Mouse (Mus musculus): ENCODE measurements around the gene Zscan29.

Zscan29 gene

DNA sequence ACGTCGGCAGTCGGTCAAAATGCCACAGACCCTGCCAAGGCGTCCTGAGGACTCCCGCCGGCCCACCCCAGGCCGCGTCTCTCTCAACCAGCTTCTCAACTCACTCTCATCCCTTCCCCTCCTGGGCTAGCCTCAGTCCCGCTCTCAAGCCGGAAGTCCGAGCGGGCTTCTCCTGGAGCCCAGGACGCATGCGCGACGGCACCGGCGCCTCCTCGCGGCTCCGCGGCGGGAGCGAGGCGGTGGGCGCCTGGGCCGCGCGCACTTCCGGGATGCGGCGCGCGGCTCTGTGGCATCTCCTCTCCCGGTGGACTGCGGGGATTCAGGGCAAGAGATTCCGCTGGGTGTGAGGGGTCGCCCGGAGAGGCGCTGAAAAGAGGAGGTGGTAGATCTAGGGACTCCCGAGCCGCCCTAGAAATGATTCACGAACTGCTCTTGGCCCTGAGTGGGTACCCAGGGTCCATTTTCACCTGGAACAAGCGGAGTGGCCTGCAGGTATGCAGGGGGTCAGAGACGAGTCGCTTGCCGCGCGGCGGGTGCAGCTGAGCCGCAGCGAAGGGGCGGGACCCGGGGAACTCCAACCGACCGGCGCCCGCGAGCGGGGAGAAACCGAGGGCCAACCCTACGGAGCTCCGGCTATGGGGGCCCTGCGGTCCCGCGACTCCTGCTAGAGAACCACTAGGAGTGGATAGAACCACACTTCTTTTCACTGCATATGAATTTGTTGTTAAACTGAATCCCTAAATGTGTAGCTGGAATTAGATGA lies at the start of gene Zscan29:
Zscan29 (minus strand) TSS at position 146 of the 763 bp plus-strand sequence.
- peak; percentile 82 for DNase-seq (ENCODE audit: low spot score)

DNA sequence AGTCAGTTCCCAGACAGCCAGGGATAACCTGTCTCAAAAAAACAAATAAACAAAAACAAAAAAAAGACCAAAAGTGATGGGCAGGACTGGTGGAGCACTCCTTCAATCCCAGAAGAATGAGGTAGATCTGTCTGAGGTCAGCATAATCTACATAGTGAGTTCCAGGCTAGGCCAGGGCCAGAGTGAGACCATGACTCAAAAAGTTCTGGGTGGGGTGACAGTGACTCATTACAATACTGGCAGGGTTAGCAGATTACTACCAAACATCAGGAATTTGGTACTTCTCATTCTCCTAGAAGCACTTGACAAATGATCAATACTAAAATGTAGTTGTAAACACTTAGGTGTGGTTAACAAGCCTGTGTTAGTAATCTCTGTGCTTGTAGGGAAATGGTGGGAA lies 49.1 kb upstream of the Zscan29 start:
- no peak for DNase-seq (ENCODE audit: low spot score)

GRCm38 (mm10) chr2:121219177-121219576 lies 48.3 kb upstream of the Zscan29 start:
- no peak for DNase-seq (ENCODE audit: low spot score)

- no peak for DNase-seq (ENCODE audit: low spot score)
These were observed 43.6 kb upstream of the Zscan29 start for GRCm38 (mm10) chr2:121214491-121214890.

DNA sequence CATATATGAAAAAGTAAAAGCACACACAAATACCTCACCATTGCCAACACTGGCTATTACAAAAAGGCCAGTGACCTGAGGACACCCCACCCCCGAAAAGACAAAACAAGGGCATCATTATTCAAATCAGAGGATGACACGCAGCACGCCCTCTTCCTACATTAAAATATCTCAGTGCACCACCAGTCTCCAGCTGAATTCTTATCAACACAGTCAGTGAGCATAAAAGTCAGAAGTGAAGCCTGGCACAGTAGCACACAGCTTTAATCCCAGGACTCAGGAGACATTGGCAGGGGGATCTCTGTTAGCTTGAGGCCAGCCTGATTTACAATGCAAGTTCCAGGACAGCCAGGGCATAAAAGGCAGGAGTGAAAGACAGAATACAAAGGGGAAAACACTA lies 35.6 kb upstream of the Zscan29 start:
- DNase-seq (ENCODE audit: low spot score), result no peak

GRCm38 (mm10) chr2:121204276-121204675 lies 33.4 kb upstream of the Zscan29 start:
- DNase-seq (ENCODE audit: low spot score), result no peak

GRCm38 (mm10) chr2:121195466-121195865 lies 24.5 kb upstream of the Zscan29 start:
- no peak for DNase-seq (ENCODE audit: low spot score)

GRCm38 (mm10) chr2:121188530-121188929 lies 17.6 kb upstream of the Zscan29 start:
- DNase-seq (ENCODE audit: low spot score), result no peak

- no peak for DNase-seq (ENCODE audit: low spot score)
These were observed 13.2 kb upstream of the Zscan29 start for GRCm38 (mm10) chr2:121184142-121184541.

DNA sequence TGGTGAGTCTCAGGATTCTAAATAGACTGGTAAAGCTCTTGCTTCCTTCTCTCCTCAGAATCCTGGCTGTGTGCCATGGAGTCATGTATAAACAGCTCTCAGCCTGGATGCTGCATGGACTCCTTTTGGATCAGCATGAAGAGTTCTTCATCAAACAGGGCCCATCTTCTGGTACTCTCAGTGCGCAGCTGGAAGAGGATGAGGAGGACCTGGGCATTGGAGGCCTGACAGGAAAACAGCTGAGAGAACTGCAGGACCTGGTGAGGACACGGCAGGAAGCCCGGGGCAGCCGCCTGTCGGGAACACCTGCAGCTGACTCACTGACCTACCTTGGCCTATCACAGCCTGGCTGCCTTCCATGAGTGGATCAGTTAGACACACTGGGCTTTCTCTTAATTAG lies 12.5 kb upstream of the Zscan29 start:
- no peak for DNase-seq (ENCODE audit: low spot score)

DNA sequence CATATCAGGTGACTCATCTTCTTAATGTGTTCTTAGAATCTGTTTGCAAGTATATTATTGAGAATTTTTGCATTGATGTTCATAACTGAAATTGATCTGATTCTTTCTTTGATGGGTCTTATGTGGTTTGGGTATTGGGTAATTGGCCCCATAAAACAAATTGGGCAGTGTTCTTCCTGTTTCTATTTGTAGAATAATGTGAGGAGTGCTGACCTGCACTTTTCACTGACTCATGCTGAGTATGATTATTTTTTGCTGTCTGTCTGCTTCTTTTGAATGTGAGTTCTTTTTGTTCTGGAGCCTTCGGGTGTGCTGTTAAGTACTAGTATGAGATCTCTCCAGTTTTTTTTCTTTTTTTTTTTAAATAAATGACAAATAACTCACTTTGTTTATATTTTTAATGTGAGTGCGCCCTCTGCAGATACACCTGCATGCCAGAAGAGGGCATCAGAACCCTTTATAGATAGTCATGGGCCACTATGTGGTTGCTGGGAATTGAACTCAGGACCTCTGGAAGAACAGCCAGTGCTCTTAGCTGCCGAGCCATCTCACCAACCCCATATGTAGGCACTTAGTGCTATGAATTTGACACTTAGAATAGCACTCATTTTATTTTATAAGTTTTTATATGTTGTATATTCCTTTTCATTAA lies 8.0 kb upstream of the Zscan29 start:
- DNase-seq (ENCODE audit: low spot score), result no peak

DNA sequence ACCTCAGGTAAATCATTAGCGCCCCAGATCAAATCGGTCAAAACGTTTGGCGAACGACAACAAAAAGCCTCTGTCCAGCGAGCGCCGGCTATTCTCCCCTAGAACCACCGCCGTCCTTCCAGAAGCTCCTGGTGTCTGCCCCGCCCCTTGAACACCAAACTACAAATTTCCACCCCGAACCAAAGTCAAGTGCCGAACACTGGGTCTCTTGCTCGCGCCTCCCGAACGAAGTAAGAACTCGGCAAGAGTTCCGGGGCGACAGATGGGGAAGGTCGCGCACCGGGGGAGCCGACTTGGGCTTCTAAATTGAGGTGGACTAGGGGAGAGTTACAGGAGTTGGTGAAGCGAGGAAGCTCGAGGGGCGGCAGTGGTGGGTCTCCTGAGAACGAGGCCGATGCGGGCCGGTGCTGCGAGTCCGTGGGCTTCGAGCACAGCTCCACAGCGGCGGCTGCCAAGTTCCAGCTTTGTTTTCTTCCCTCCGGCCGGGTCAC lies 399 bp downstream of the Zscan29 start, which contains the start of gene Tubgcp4:
Tubgcp4 (plus strand) TSS at position 174 of the 491 bp plus-strand sequence.
- peak; percentile 18 for DNase-seq (ENCODE audit: low spot score)

DNA sequence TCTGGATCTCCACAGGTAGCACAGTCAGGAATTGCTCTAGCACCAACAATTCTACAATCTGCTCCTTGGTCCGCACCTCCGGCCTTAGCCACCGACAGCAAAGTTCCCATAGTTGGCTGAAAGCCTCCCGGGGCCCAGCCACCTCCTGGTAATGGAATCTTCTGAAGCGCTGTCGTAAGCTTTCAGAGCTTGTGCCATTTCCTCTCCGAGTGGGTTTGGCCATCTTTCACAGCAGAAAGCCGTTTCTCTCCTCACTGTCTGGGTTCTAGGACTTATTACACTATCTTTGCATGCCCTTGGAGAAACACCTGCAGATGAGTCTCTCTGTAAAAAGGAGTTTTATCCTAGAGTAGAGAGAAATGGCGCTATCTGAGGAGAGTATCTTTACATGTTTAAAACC lies 1.0 kb downstream of the Zscan29 start:
- DNase-seq (ENCODE audit: low spot score), result no peak

DNA sequence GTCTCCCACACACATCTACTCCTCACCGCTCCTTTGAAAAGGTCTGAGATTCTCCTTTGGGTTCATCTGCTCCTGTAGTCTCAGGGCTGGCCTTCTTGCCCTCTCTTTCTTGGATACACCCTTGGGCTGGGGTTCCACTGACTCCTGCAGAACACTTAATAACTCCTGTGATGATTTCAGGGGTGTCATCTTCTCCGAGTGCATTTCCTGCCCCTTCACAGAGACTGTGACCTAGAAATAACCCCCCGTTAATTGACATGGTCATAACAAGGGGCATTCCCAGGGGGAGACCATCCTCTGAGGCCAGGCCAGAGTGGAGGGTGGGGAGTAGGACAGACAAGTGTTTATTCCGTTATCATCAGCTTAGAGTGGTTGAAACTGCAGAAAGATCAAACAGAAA lies 1.8 kb downstream of the Zscan29 start:
- DNase-seq (ENCODE audit: low spot score), result no peak

GRCm38 (mm10) chr2:121153100-121153499 lies 17.8 kb downstream of the Zscan29 start:
- DNase-seq (ENCODE audit: low spot score), result no peak

GRCm38 (mm10) chr2:121149679-121150078 lies 21.2 kb downstream of the Zscan29 start:
- no peak for DNase-seq (ENCODE audit: low spot score)

DNA sequence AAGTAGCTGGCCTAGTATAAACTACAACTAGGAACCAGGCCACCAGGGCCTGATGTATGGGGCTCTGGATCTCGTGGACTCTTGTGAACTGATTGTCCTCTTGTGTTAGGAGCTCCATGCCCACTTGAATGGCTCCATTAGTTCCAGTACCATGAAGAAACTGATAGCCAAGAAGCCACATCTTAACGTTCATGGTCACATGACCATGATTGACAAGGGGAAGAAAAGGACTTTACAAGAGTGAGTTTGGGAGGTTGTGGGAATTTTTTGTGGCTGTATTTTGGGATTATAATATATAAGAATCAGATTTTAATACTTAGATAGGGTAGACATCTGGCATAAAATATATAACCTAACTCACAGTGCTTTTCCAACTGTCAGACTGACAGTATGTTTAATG lies 28.5 kb downstream of the Zscan29 start:
- DNase-seq (ENCODE audit: low spot score), result no peak

DNA sequence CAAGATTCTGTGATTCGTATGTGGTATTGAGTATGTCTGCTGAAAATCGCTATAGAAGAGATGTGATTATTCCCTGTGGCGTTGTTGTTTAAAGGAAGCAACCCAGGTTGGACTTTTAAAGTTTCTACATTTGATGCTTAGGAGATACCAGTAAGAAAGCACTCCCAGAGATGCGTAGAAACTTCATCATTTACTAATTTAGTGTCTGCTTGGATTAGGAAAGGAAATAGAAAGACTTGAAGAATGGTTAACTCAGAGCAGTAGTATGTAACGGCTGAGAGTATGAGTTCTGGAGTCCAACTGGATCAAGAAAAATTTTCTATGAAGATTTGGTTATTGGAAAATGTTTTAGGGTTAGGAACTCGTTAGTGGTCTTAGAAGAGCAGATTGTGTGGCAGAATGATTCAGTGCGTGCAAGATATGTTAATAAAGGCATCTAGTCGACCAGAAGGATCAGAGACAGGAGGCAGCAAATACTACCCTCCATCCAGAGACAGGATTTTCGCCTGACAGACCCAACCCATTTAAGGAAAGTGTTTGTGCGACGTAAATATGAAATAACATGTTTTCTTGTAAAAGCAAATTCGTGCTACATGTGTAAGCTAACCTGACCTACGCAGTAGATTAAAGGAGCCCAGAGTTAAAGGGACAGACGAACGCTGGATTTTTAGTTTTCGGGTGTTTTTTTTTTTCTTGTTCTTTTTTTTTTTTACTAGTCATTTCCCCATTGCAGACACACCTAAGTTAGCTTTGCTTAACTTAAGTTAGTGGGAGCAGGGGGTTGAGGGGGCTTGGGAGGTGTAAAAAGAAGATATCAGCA lies 29.5 kb downstream of the Zscan29 start:
- no peak for DNase-seq (ENCODE audit: low spot score)

DNA sequence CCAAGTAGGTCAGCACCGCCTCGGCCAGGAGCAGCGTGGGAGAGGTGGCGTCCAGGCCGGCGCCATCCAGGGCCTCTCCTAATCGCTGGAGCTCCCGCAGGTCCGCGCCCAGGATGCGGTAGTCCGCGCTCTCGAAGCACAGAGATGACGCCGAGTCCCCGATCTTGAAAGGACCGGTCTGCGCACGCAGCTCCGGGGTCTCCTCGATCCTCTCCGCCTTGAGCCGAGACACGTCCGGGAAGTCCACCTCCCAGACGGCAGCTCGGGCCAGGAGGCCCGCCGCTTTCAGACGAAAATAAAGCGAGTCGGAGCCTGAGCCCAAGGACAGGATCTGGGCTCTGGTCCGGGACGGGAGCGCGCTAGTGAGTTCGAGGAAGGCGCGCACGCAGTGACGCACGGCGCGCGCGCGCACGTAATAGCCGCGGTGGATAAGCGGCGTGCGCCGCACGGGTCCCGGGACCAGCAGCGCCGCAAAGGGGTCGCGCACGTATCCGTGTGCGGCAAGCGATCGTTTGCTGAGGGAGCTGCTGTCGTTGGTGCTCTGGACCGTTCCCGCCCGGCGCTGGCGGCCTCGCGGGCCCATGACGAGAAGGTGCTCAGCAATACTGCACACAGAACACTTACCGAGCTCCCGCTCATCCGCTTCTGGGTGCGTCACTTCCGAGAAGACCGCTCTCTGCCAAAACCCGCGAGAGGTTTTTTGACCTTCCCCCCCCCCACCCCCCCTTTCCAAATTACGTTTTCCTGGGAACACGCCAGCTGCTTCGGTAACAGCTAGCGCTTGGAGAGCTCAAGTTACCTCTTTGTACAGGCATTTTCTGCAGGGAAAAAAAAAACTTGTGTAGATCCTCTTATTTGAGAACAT lies 30.7 kb downstream of the Zscan29 start, which contains the start of the genes Adal and Lcmt2:
Adal (plus strand) TSS at position 411 of the 865 bp plus-strand sequence.
Lcmt2 (minus strand) TSS at position 636 of the 865 bp plus-strand sequence.
- DNase-seq (ENCODE audit: low spot score), result peak; percentile 92

DNA sequence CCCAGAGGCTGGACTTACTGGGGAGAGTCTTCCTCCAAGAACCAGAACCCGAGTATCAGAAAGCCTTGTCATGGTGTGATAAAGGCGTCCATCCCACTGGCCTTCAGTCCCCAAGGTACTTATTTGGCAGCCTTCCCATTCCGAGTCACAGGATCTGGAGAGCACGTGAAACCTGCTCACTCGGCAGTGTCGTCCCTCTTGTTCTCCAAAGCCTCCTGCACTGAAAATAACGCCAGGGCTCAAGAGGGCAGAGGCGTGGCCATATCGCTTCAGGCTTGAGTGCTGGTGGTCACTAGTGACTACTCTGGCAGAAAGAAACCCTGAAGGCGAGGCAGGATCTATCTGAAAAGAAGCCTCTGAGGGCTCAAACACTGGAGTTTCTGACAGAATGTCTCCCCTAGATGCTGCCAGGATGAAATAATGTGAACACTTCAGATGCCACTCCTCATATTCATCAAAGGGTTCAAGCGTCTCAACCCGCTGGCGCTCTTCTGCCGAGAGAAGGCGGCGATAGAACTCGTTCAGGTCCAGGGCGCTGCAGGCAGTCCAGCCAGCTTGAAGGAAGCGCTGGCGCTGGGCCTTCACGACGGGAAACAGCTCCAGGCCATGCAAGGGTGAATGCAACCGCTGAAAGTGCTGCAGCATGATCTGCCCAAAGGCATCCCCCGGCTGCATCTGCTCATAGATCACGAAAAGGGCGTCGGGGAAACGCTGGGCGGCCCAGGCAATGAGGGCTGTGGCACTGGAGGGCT lies 31.5 kb downstream of the Zscan29 start:
- DNase-seq (ENCODE audit: low spot score), result peak; percentile 15

- DNase-seq (ENCODE audit: low spot score), result no peak
These were observed 33.6 kb downstream of the Zscan29 start for GRCm38 (mm10) chr2:121137371-121137770.

Measured in layer of hippocampus, adult 11-12 months (tissue).